Mouse (Mus musculus) stomach, postnatal 0 days (tissue): ENCODE measurements around the gene Lbhd2.

Experiments
- CTCF ChIP-seq: IDR thresholded peaks from 2 replicates; pipeline ENCODE4 v1.5.1; 2016; ENCODE audit warnings: antibody characterized with exemption, low read depth, mild to moderate bottlenecking, moderate library complexity
- EP300 ChIP-seq: optimal IDR thresholded peaks from 2 replicates; pipeline ENCODE3; 2016; ENCODE audit warnings: antibody characterized with exemption

GRCm38 (mm10) chr12:111455311-111455846 lies 48.8 kb downstream of the Lbhd2 start:
- TF ChIP-seq CTCF (no peak), EP300 (no peak)
